Mouse (Mus musculus): ENCODE results near the gene Lama2. TPM values are rescaled to one million over a fixed set of nuclear protein-coding genes. Genes with fewer than 3 reads are reported as not detected.

The Lama2 gene
- polyA plus RNA-seq, 1 experiment from 2014 or later: 12.8 TPM

DNA sequence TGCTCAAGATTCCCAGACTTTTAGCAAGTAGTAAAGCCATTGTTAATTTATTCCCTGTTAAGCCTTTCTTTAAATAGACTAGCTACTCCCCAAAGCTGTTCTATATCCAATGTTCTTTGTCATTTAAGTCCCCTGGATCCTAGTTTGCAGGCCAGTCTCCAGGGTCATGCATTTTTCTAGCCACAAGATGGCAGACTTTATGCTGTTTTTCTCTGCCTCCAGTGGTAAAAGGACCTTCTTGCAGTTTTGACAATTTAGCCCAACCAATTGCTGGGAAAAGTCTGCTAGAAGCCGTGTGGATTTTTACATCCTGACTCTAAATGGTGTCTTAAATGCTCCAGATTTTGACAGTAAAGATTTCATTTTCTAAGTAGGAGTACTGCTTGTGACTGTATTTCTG is 486.4 kb downstream of the Lama2 start:
- Histone ChIP-seq H3K9ac (replicated peaks; ENCODE audit: low read depth) (no peak overlapping the region), H3K36me3 (ENCODE audit: insufficient read depth, low read length) (no peaks in the 10 kb centered on the region), H3K4me3 (ENCODE audit: low read depth, low read length) (no peak overlapping the region), H3K9me3 (ENCODE audit: low read length) (no peaks in the 10 kb centered on the region), H3K27me3 (replicated peaks; ENCODE audit: insufficient read depth, low read length) (no peaks in the 10 kb centered on the region), H3K27ac (ENCODE audit: low read length) (no peak overlapping the region), H3K4me1 (ENCODE audit: insufficient read depth, low read depth, low read length) (no peaks in the 10 kb centered on the region), H3K4me2 (replicated peaks; ENCODE audit: low read depth, low read length) (0 out of 2 replicates have a peak overlapping the region, but pooled peaks have one; percentile 3)
- 6% methylated on average over 1 of the region's 1 CpGs for WGBS
- ATAC-seq: peak; percentile 65
- DNase-seq (ENCODE audit: low spot score): peak; percentile 82
- TF ChIP-seq EP300 (IDR thresholded peaks at IDR 0.05) (no peak), CTCF (IDR thresholded peaks at IDR 0.05) (peak; percentile 84)

DNA sequence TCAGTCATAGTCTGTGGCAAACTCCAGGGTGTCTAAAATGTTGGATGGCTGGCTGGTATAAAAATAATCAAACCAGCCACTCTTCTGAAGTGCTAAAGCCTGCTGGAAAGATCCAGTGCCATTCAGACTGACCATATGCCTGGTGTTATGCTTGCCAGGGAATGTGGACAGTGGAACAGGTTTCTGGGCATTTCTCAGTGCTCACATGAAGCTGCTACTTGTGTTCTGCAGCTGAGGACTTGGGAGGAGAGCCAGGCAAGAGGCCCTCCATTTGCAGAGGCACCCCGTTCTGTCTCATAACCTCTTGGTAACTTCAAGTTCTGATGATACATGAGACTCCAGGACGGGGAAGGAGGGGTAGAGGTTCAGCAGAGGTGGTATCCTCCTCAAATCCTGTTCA is 492.1 kb downstream of the Lama2 start:
- DNase-seq (ENCODE audit: low spot score): no peak
- H3K4me3 ChIP-seq (ENCODE audit: low read depth, low read length): no peak overlapping the region
- H3K4me1 ChIP-seq (ENCODE audit: insufficient read depth, low read depth, low read length): no peaks in the 10 kb centered on the region
- ATAC-seq: no peak
- H3K27ac ChIP-seq (ENCODE audit: low read length): no peak overlapping the region
- no peaks in the 10 kb centered on the region for H3K27me3 ChIP-seq (replicated peaks; ENCODE audit: insufficient read depth, low read length)
- TF ChIP-seq CTCF (IDR thresholded peaks at IDR 0.05) (no peak), EP300 (IDR thresholded peaks at IDR 0.05) (no peak)
- no peaks in the 10 kb centered on the region for H3K36me3 ChIP-seq (ENCODE audit: insufficient read depth, low read length)
- 49% methylated on average over 2 of the region's 2 CpGs for WGBS
- H3K4me2 ChIP-seq (replicated peaks; ENCODE audit: low read depth, low read length): no peak overlapping the region
- no peak overlapping the region for H3K9ac ChIP-seq (replicated peaks; ENCODE audit: low read depth)
- H3K9me3 ChIP-seq (ENCODE audit: low read length): no peaks in the 10 kb centered on the region

DNA sequence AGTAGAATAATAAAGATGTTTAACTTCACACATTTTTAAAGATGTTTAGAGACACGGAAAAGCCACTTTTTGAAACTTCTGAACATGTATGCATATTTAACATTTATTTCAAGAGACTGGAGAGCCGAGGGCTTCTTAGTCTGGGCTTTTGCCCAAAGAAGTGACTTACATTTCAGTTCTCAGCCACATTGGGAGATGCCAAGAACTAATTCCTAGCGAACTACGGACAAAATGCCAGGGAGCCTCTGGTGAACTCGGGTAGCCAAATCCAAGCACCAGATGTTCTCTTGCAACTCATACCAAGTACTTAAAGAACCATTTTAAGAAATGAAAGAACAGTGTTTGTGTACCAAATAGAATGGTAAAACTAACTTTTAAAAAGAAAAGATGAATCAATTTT is 495.8 kb downstream of the Lama2 start:
- Histone ChIP-seq H3K4me1 (ENCODE audit: insufficient read depth, low read depth, low read length) (no peaks in the 10 kb centered on the region), H3K27me3 (replicated peaks; ENCODE audit: insufficient read depth, low read length) (no peaks in the 10 kb centered on the region), H3K4me2 (replicated peaks; ENCODE audit: low read depth, low read length) (no peak overlapping the region), H3K27ac (ENCODE audit: low read length) (no peak overlapping the region), H3K9ac (replicated peaks; ENCODE audit: low read depth) (no peak overlapping the region), H3K9me3 (ENCODE audit: low read length) (no peaks in the 10 kb centered on the region), H3K4me3 (ENCODE audit: low read depth, low read length) (no peak overlapping the region), H3K36me3 (ENCODE audit: insufficient read depth, low read length) (no peaks in the 10 kb centered on the region)
- TF ChIP-seq CTCF (IDR thresholded peaks at IDR 0.05) (no peak), EP300 (IDR thresholded peaks at IDR 0.05) (no peak)
- 52% methylated on average over 5 of the region's 5 CpGs for WGBS
- no peak for ATAC-seq
- DNase-seq (ENCODE audit: low spot score): peak; percentile 9

DNA sequence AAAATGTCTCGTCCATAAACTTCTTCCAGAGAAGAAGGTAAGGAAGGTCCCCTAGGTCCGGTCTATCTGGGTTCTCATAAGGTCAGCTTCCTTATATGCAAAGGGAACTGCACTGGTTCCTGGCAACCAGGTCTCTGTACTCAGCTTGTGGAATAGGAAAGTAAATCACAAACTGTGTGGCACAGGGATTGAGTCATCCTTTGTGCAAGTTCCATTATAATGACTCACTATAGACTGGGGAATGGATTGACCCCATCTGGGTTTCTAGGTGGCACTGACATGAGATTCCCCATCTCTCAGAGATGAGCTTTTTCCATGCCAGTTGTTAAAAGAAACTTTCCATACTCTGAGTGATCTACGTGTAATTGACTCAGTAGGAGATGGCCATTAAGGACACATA is 501.7 kb downstream of the Lama2 start:
- no peak overlapping the region for H3K9ac ChIP-seq (replicated peaks; ENCODE audit: low read depth)
- WGBS: 83% methylated on average over 3 of the region's 3 CpGs
- H3K9me3 ChIP-seq (ENCODE audit: low read length): no peaks in the 10 kb centered on the region
- DNase-seq (ENCODE audit: low spot score) (no peak), ATAC-seq (no peak)
- no peak overlapping the region for H3K4me3 ChIP-seq (ENCODE audit: low read depth, low read length)
- no peaks in the 10 kb centered on the region for H3K36me3 ChIP-seq (ENCODE audit: insufficient read depth, low read length)
- no peak overlapping the region for H3K27ac ChIP-seq (ENCODE audit: low read length)
- H3K27me3 ChIP-seq (replicated peaks; ENCODE audit: insufficient read depth, low read length): no peaks in the 10 kb centered on the region
- no peak overlapping the region for H3K4me2 ChIP-seq (replicated peaks; ENCODE audit: low read depth, low read length)
- H3K4me1 ChIP-seq (ENCODE audit: insufficient read depth, low read depth, low read length): no peaks in the 10 kb centered on the region
- TF ChIP-seq EP300 (IDR thresholded peaks at IDR 0.05) (no peak), CTCF (IDR thresholded peaks at IDR 0.05) (no peak)

DNA sequence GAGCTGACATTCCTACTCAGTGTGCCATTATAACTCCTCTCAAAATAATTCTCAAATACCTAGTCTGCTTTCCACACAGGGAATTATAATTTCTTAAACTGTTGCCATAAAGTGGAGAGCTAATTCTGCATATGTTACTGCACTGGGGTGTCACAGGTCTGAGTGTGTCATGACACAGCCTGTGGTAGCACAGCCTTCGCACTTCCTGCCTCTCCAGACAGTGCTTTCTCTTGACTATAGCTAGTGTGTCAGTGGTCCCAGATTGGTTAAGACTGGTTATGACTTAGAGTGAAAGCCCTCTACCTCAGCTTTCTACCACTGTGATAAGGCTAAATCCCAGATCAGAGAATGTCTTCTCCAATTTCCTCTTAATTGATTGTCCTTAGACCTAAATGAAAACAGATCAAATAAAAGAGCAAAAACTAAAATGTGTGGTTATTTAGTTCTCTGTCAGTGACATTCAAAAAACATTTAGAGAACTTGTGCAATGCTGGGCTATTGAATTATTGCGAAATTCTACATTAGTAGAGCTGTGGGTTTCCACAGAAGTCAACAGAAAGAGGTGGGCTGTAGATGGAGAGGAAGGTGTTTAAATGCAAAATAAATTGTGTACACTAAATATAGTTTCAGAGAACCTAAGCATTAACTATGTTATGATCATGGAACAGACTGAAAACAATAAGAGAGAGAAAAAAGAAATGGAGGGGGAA is 502.5 kb downstream of the Lama2 start:
- ATAC-seq (no peak), DNase-seq (ENCODE audit: low spot score) (peak; percentile 8)
- Histone ChIP-seq H3K4me3 (ENCODE audit: low read depth, low read length) (no peak overlapping the region), H3K9ac (replicated peaks; ENCODE audit: low read depth) (no peak overlapping the region), H3K4me2 (replicated peaks; ENCODE audit: low read depth, low read length) (no peak overlapping the region), H3K9me3 (ENCODE audit: low read length) (no peaks in the 10 kb centered on the region), H3K27ac (ENCODE audit: low read length) (no peak overlapping the region), H3K36me3 (ENCODE audit: insufficient read depth, low read length) (no peaks in the 10 kb centered on the region), H3K4me1 (ENCODE audit: insufficient read depth, low read depth, low read length) (no peaks in the 10 kb centered on the region), H3K27me3 (replicated peaks; ENCODE audit: insufficient read depth, low read length) (no peaks in the 10 kb centered on the region)
- 75% methylated on average over 2 of the region's 2 CpGs for WGBS
- TF ChIP-seq CTCF (IDR thresholded peaks at IDR 0.05): no peak
- no peak for TF ChIP-seq EP300 (IDR thresholded peaks at IDR 0.05)

DNA sequence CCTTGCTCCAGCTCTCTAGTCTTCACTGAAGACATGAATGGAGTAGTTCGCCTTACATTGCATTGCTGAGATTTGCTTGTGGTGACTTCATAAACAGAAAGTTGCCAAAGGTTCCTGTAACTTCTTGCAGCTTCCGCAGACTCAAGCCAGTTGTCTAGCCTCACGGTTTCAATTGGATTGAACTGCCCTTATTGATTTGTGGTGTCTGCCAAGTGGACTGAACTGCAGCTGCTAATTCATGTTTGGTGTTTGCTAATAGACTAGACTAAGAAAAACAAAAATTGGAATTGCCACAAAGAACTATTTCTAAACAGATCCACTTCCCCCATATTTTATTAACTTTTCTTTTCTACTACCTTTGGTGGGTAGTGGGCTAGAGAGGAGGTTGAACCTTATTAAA is 505.4 kb downstream of the Lama2 start:
- DNase-seq (ENCODE audit: low spot score): no peak
- H3K36me3 ChIP-seq (ENCODE audit: insufficient read depth, low read length): no peaks in the 10 kb centered on the region
- no peak for TF ChIP-seq CTCF (IDR thresholded peaks at IDR 0.05)
- no peak for TF ChIP-seq EP300 (IDR thresholded peaks at IDR 0.05)
- H3K27ac ChIP-seq (ENCODE audit: low read length): no peak overlapping the region
- no peak for ATAC-seq
- H3K9ac ChIP-seq (replicated peaks; ENCODE audit: low read depth): no peak overlapping the region
- H3K4me3 ChIP-seq (ENCODE audit: low read depth, low read length): no peak overlapping the region
- no peaks in the 10 kb centered on the region for H3K4me1 ChIP-seq (ENCODE audit: insufficient read depth, low read depth, low read length)
- H3K27me3 ChIP-seq (replicated peaks; ENCODE audit: insufficient read depth, low read length): no peaks in the 10 kb centered on the region
- no peaks in the 10 kb centered on the region for H3K9me3 ChIP-seq (ENCODE audit: low read length)
- 88% methylated on average over 3 of the region's 3 CpGs for WGBS
- no peak overlapping the region for H3K4me2 ChIP-seq (replicated peaks; ENCODE audit: low read depth, low read length)

All from lung, postnatal 0 days (tissue).